Mouse (Mus musculus) lung, embryonic 16.5 days (tissue): Measurements from ENCODE around the gene Mrpl28. TPM values are rescaled to one million over a fixed set of nuclear protein-coding genes. Genes with fewer than 3 reads are reported as not detected.
"Not testable (repeated sequence)": the region's sequence is repeated elsewhere in the genome, so short reads cannot be mapped to it uniquely, and the experiment has no call there.

ENCODE experiments used
- ATAC-seq: fragments of 200-750 bp; cut with Nextera tagmentation; 2 replicates; pipeline ENCODE4 v1.8.0; 2017; ENCODE audit warnings: low read depth, mild to moderate bottlenecking, moderate library complexity
- H3K27ac ChIP-seq: fragments of 300-500 bp; sonication (generic); 2 replicates; pipeline ENCODE4 v1.5.1; 2014; ENCODE audit warnings: mild to moderate bottlenecking, control low read depth, low read length
- H3K27me3 ChIP-seq: fragments of 300-500 bp; sonication (generic); 2 replicates; pipeline ENCODE4 v1.6.1; 2014; ENCODE audit warnings: low read depth, low read length, mixed read lengths; ENCODE audit not compliant: control insufficient read depth, insufficient read depth
- H3K36me3 ChIP-seq: fragments of 300-500 bp; sonication (generic); 2 replicates; pipeline ENCODE4 v1.6.1; 2014; ENCODE audit warnings: low read length; ENCODE audit not compliant: control insufficient read depth, insufficient read depth
- H3K4me1 ChIP-seq: fragments of 300-500 bp; sonication (generic); replicated peaks from 2 replicates; pipeline ENCODE4 v1.6.1; 2014; ENCODE audit warnings: low read length, mixed read lengths; ENCODE audit not compliant: control insufficient read depth, insufficient read depth
- H3K4me2 ChIP-seq: fragments of 300-500 bp; sonication (generic); 2 replicates; pipeline ENCODE4 v1.6.1; 2014; ENCODE audit warnings: low read depth, low read length, control low read depth
- H3K4me3 ChIP-seq: fragments of 300-500 bp; sonication (generic); 2 replicates; pipeline ENCODE4 v1.5.1; 2014; ENCODE audit warnings: mild to moderate bottlenecking, low read length, control low read depth
- H3K9ac ChIP-seq: fragments of 300-500 bp; sonication (generic); 2 replicates; pipeline ENCODE4 v1.6.1; 2014; ENCODE audit warnings: low read length, control low read depth
- H3K9me3 ChIP-seq: fragments of 300-500 bp; sonication (generic); 2 replicates; pipeline ENCODE4 v1.6.1; 2016; ENCODE audit warnings: low read length; ENCODE audit not compliant: control insufficient read depth
- WGBS: fragments of 180-500 bp; shearing (Covaris S2); extraction: QIAGEN DNeasy Blood & Tissue Kit; methylation state at CpG from one replicate; pipeline ENCODE4 v1.1.7; 2014; 5-methylcytosine and 5-hydroxymethylcytosine counted together
- polyA plus RNA-seq: library from polyadenylated mRNA; unstranded; fragments of >200 nt; fragmentation: Nextera tagmentation; extraction: Ambion mirVana; gene quantifications from 2 replicates; pipeline ENCODE4 v1.2.1, GENCODE M21; 2015

Gene Mrpl28
- polyA plus RNA-seq, 1 experiment from 2014 or later = 188 TPM

- 93% methylated on average over 5 of the region's 5 CpGs for WGBS
- Histone ChIP-seq H3K4me1 (peaks cover 13% of the 10 kb centered on the region), H3K36me3 (peaks cover 18% of the 10 kb centered on the region), H3K27ac (no peak overlapping the region), H3K4me3 (no peak overlapping the region), H3K9me3 (no peaks in the 10 kb centered on the region), H3K4me2 (no peak overlapping the region), H3K27me3 (no peaks in the 10 kb centered on the region), H3K9ac (no peak overlapping the region)
- ATAC-seq = no peak
Measured at GRCm38 (mm10) chr17:26143386-26143785, 20.1 kb downstream of the Mrpl28 start.

- Histone ChIP-seq H3K9ac (no peak overlapping the region), H3K4me1 (0 out of 2 replicates have a peak, but pooled peaks cover 2% of the 10 kb centered on the region), H3K4me3 (no peak overlapping the region), H3K9me3 (no peaks in the 10 kb centered on the region), H3K36me3 (peaks cover 28% of the 10 kb centered on the region), H3K27ac (no peak overlapping the region), H3K27me3 (no peaks in the 10 kb centered on the region), H3K4me2 (no peak overlapping the region)
- ATAC-seq = no peak
- 75% methylated on average over 2 of the region's 2 CpGs for WGBS
Measured at GRCm38 (mm10) chr17:26149056-26149455, 25.8 kb downstream of the Mrpl28 start.

- ATAC-seq = no peak
- WGBS = 96% methylated on average over 2 of the region's 2 CpGs
- H3K4me1 ChIP-seq = no peaks in the 10 kb centered on the region
- H3K9ac ChIP-seq = no peak overlapping the region
- no peak overlapping the region for H3K27ac ChIP-seq
- no peaks in the 10 kb centered on the region for H3K27me3 ChIP-seq
- no peak overlapping the region for H3K4me2 ChIP-seq
- peaks cover 26% of the 10 kb centered on the region for H3K36me3 ChIP-seq
- no peak overlapping the region for H3K4me3 ChIP-seq
- no peaks in the 10 kb centered on the region for H3K9me3 ChIP-seq
Measured at GRCm38 (mm10) chr17:26151886-26152630, 28.8 kb downstream of the Mrpl28 start.

GRCm38 (mm10) chr17:26162736-26163135 is 39.4 kb downstream of the Mrpl28 start:
- Histone ChIP-seq H3K9me3 (no peaks in the 10 kb centered on the region), H3K27ac (no peak overlapping the region), H3K27me3 (no peaks in the 10 kb centered on the region), H3K36me3 (no peaks in the 10 kb centered on the region), H3K4me3 (no peak overlapping the region), H3K4me2 (no peak overlapping the region), H3K4me1 (peaks cover 2% of the 10 kb centered on the region; the same call in 1 of the 2 replicates), H3K9ac (no peak overlapping the region)
- 65% methylated on average over 1 of the region's 1 CpGs for WGBS
- ATAC-seq = no peak

- 76% methylated on average over 2 of the region's 2 CpGs for WGBS
- no peak overlapping the region for H3K27ac ChIP-seq
- no peak overlapping the region for H3K9ac ChIP-seq
- no peaks in the 10 kb centered on the region for H3K27me3 ChIP-seq
- H3K4me3 ChIP-seq = no peak overlapping the region
- H3K9me3 ChIP-seq = no peaks in the 10 kb centered on the region
- H3K4me1 ChIP-seq = no peaks in the 10 kb centered on the region
- no peaks in the 10 kb centered on the region for H3K36me3 ChIP-seq
- ATAC-seq = no peak
- H3K4me2 ChIP-seq = no peak overlapping the region
Measured at GRCm38 (mm10) chr17:26168039-26168438, 44.7 kb downstream of the Mrpl28 start.

GRCm38 (mm10) chr17:26175248-26175647 is 51.9 kb downstream of the Mrpl28 start:
- H3K9me3 ChIP-seq, H3K4me3 ChIP-seq, H3K4me1 ChIP-seq, H3K9ac ChIP-seq, H3K27ac ChIP-seq, H3K27me3 ChIP-seq, H3K4me2 ChIP-seq, ATAC-seq: not testable (repeated sequence)
- WGBS = 85% methylated on average over 2 of the region's 2 CpGs
- H3K36me3 ChIP-seq = peaks cover 10% of the 10 kb centered on the region; the same call in 1 of the 2 replicates

Other genes with a start within 250 kb of the Mrpl28 start
- gene Mettl26, start 248.4 kb upstream of the Mrpl28 start, polyA plus RNA-seq = 54.2 and 58.4 TPM in 2 replicates
- 0.43 and 0.50 TPM in 2 replicates for gene Wfikkn1, start 242.6 kb upstream of the Mrpl28 start, polyA plus RNA-seq
- gene Rab40c, start 203.8 kb upstream of the Mrpl28 start, polyA plus RNA-seq = 23.4 and 26.5 TPM in 2 replicates
- gene Pigq, start 178.6 kb upstream of the Mrpl28 start, polyA plus RNA-seq = 62.0 and 64.2 TPM in 2 replicates
- gene Nhlrc4, start 178.5 kb upstream of the Mrpl28 start, polyA plus RNA-seq = 0.41 and 1.1 TPM in 2 replicates
- gene A930017K11Rik, start 170.9 kb upstream of the Mrpl28 start, polyA plus RNA-seq = 0.08 and 0.16 TPM in 2 replicates
- gene Capn15, start 137.7 kb upstream of the Mrpl28 start, polyA plus RNA-seq = 21.1 TPM in 2 replicates
- 6.5 and 6.7 TPM in 2 replicates for gene Rab11fip3, start 53.9 kb upstream of the Mrpl28 start, polyA plus RNA-seq
- 36.3 and 36.8 TPM in 2 replicates for gene Decr2, start 33.2 kb upstream of the Mrpl28 start, polyA plus RNA-seq
- gene Nme4, start 27.9 kb upstream of the Mrpl28 start, polyA plus RNA-seq = 68.3 and 69.7 TPM in 2 replicates
- gene Tmem8, start 10.2 kb upstream of the Mrpl28 start, polyA plus RNA-seq = 2.2 and 3.0 TPM in 2 replicates
- 6.9 and 7.4 TPM in 2 replicates for gene Axin1, start 15.2 kb downstream of the Mrpl28 start, polyA plus RNA-seq
- gene Pdia2, start 75.6 kb downstream of the Mrpl28 start, polyA plus RNA-seq = 0.20 and 0.31 TPM in 2 replicates
- 10.9 and 13.3 TPM in 2 replicates for gene Rgs11, start 79.5 kb downstream of the Mrpl28 start, polyA plus RNA-seq
- 3.6 and 4.3 TPM in 2 replicates for gene Arhgdig, start 84.3 kb downstream of the Mrpl28 start, polyA plus RNA-seq
- gene Fam234a, start 120.7 kb downstream of the Mrpl28 start, polyA plus RNA-seq = 46.9 and 49.6 TPM in 2 replicates
- gene Luc7l, start 129.4 kb downstream of the Mrpl28 start, polyA plus RNA-seq = 79.8 and 86.9 TPM in 2 replicates